Mouse (Mus musculus): ENCODE data around the gene Comp. TPM values are rescaled to one million over a fixed set of nuclear protein-coding genes. Genes with fewer than 3 reads are reported as not detected.

Gene Comp
- total and polyA plus RNA-seq, 3 experiments: 0.13 to 0.16 TPM; not detected in 1

- Histone ChIP-seq H3K79me2 (replicated peaks; ENCODE audit: control insufficient read depth, extremely low read depth, insufficient read depth, poor library complexity, severe bottlenecking) (peaks cover 90% of the 10 kb centered on the region), H3K4me3 (replicated peaks in 1 of 3; ENCODE audit: low read depth in 2 of 3, low read length in 2 of 3, poor library complexity in 1 of 3) (no peak overlapping the region), H3K4me2 (ENCODE audit: insufficient read depth, low read depth, poor library complexity, severe bottlenecking) (no peak overlapping the region), H3K36me3 (replicated peaks in 1 of 2; ENCODE audit: control insufficient read depth in 1 of 2, insufficient read depth in 1 of 2, low read length in 1 of 2) (peaks cover 38 to 81% of the 10 kb centered on the region in 2 experiments), H3K27me3 (replicated peaks) (no peaks in the 10 kb centered on the region), H3K4me1 (ENCODE audit: control insufficient read depth in 1 of 2, insufficient read depth in 2 of 2) (peaks cover 36 to 58% of the 10 kb centered on the region in 2 experiments), H3K9ac (ENCODE audit: insufficient read depth, low read depth) (no peak overlapping the region), H3K9me3 (replicated peaks; ENCODE audit: low read length) (no peaks in the 10 kb centered on the region), H3K27ac (ENCODE audit: insufficient read depth, low read depth) (no peak overlapping the region)
- TF ChIP-seq MEF2A (IDR thresholded peaks at IDR 0.05; ENCODE audit: borderline replicate concordance, low read depth, low read length) (no peak), POLR2AphosphoS2 (IDR thresholded peaks at IDR 0.05; ENCODE audit: low read depth, low read length) (no peak), RCOR1 (conservative IDR thresholded peaks at IDR 0.05; ENCODE audit: low read depth, low read length) (no peak), KAT2A (IDR thresholded peaks at IDR 0.05; ENCODE audit: insufficient replicate concordance, low read length) (no peak), CTCF (conservative IDR thresholded peaks at IDR 0.05 in 1 of 2, IDR thresholded peaks at IDR 0.05 in 1 of 2; ENCODE audit: low read depth in 2 of 2, low read length in 2 of 2) (no peak), ZKSCAN1 (IDR thresholded peaks at IDR 0.05; ENCODE audit: borderline replicate concordance, low read depth, low read length) (no peak), RAD21 (IDR thresholded peaks at IDR 0.05; ENCODE audit: low read depth, low read length) (no peak), PAX5 (IDR thresholded peaks at IDR 0.05; ENCODE audit: low read length) (no peak), NRF1 (IDR thresholded peaks at IDR 0.05; ENCODE audit: low read depth, low read length) (no peak), IRF4 (IDR thresholded peaks at IDR 0.05; ENCODE audit: low read depth, low read length) (no peak)
- no peak for DNase-seq (ENCODE audit: extremely low read depth)
- dilution Hi-C loops (cut with MboI; ENCODE audit: extremely low pct_ligation_motif_present, extremely low pct_unique_long_range_greater_than_20kb, low sequenced_read_pairs) (no loop called here), in situ Hi-C loops (cut with MboI; ENCODE audit: low pct_ligation_motif_present, low pct_unique_long_range_greater_than_20kb, low sequenced_read_pairs) (loop anchor here (5.0 kb wide), 1 partner anchor 36 kb away; no protein-coding TSS in a partner anchor)
These were observed 25.4 kb upstream of the Comp start for GRCm38 (mm10) chr8:70347860-70348420.

- DNase-seq (ENCODE audit: extremely low read depth): peak; percentile 25
- H3K4me1 ChIP-seq (ENCODE audit: control insufficient read depth in 1 of 2, insufficient read depth in 2 of 2): peaks cover 44 to 65% of the 10 kb centered on the region in 2 experiments
- in situ Hi-C loops (cut with MboI; ENCODE audit: low pct_ligation_motif_present, low pct_unique_long_range_greater_than_20kb, low sequenced_read_pairs): no loop called here
These were observed 22.0 kb upstream of the Comp start for GRCm38 (mm10) chr8:70351035-70351999.

More at GRCm38 (mm10) chr8:70351035-70351999, 22.0 kb upstream of the Comp start:
- no peaks in the 10 kb centered on the region for H3K9me3 ChIP-seq (replicated peaks; ENCODE audit: low read length)
- TF ChIP-seq USF1 (IDR thresholded peaks at IDR 0.05; ENCODE audit: low read depth, low read length) (no peak), EP300 (IDR thresholded peaks at IDR 0.05; ENCODE audit: low read length) (no peak), BHLHE40 (IDR thresholded peaks at IDR 0.05; ENCODE audit: low read depth, low read length) (no peak), IRF4 (IDR thresholded peaks at IDR 0.05; ENCODE audit: low read depth, low read length) (no peak), TCF12 (IDR thresholded peaks at IDR 0.05; ENCODE audit: low read depth, low read length) (no peak), SMC3 (IDR thresholded peaks at IDR 0.05; ENCODE audit: low read depth, low read length) (no peak), KAT2A (IDR thresholded peaks at IDR 0.05; ENCODE audit: insufficient replicate concordance, low read length) (no peak), UBTF (IDR thresholded peaks at IDR 0.05; ENCODE audit: low read depth, low read length) (no peak), JUND (conservative IDR thresholded peaks at IDR 0.05; ENCODE audit: low read depth, low read length) (no peak), MYC (IDR thresholded peaks at IDR 0.05; ENCODE audit: low read depth, low read length) (no peak)
- H3K27me3 ChIP-seq (replicated peaks): no peaks in the 10 kb centered on the region
- peaks cover 65% of the 10 kb centered on the region for H3K79me2 ChIP-seq (replicated peaks; ENCODE audit: control insufficient read depth, extremely low read depth, insufficient read depth, poor library complexity, severe bottlenecking)
- peak overlapping the region; percentile 85 to 90 (median 85) for H3K4me3 ChIP-seq (replicated peaks in 1 of 3; ENCODE audit: low read depth in 2 of 3, low read length in 2 of 3, poor library complexity in 1 of 3)
- no peak overlapping the region for H3K27ac ChIP-seq (ENCODE audit: insufficient read depth, low read depth)
- dilution Hi-C loops (cut with MboI; ENCODE audit: extremely low pct_ligation_motif_present, extremely low pct_unique_long_range_greater_than_20kb, low sequenced_read_pairs): no loop called here
- H3K36me3 ChIP-seq (replicated peaks in 1 of 2; ENCODE audit: control insufficient read depth in 1 of 2, insufficient read depth in 1 of 2, low read length in 1 of 2): peaks cover 18 to 50% of the 10 kb centered on the region in 2 experiments
- H3K4me2 ChIP-seq (ENCODE audit: insufficient read depth, low read depth, poor library complexity, severe bottlenecking): peak overlapping the region; percentile 58
- peak overlapping the region; percentile 83 for H3K9ac ChIP-seq (ENCODE audit: insufficient read depth, low read depth)

Data from CH12.LX (cell line).